Mouse (Mus musculus) forebrain, embryonic 16.5 days (tissue): ENCODE results near the gene Tssk6. TPM values are rescaled to one million over a fixed set of nuclear protein-coding genes. Genes with fewer than 3 reads are reported as not detected.
"Not testable (repeated sequence)": the region's sequence is repeated elsewhere in the genome, so short reads cannot be mapped to it uniquely, and the experiment has no call there.

ENCODE experiments used
- ATAC-seq: fragments of 200-750 bp; cut with Nextera tagmentation; 2 replicates; pipeline ENCODE4 v1.8.0; 2017; ENCODE audit warnings: mild to moderate bottlenecking, moderate library complexity
- H3K27ac ChIP-seq: fragments of 300-500 bp; sonication (generic); 2 replicates; pipeline ENCODE4 v1.5.1; 2014; ENCODE audit warnings: low read length, control low read depth
- H3K27me3 ChIP-seq: fragments of 300-500 bp; sonication (generic); replicated peaks from 2 replicates; pipeline ENCODE4 v1.6.1; 2014; ENCODE audit warnings: low read length; ENCODE audit not compliant: control insufficient read depth, insufficient read depth
- H3K36me3 ChIP-seq: fragments of 300-500 bp; sonication (generic); 2 replicates; pipeline ENCODE4 v1.6.1; 2014; ENCODE audit not compliant: control insufficient read depth, insufficient read depth
- H3K4me1 ChIP-seq: fragments of 300-500 bp; sonication (generic); replicated peaks from 2 replicates; pipeline ENCODE4 v1.6.1; 2014; ENCODE audit warnings: low read length; ENCODE audit not compliant: control insufficient read depth, insufficient read depth
- H3K4me2 ChIP-seq: fragments of 300-500 bp; sonication (generic); 2 replicates; pipeline ENCODE4 v1.6.1; 2014; ENCODE audit warnings: mild to moderate bottlenecking, low read length, control low read depth
- H3K4me3 ChIP-seq: fragments of 300-500 bp; sonication (generic); replicated peaks from 2 replicates; pipeline ENCODE4 v1.5.1; 2014; ENCODE audit warnings: mild to moderate bottlenecking, low read length, control low read depth
- H3K9ac ChIP-seq: fragments of 300-500 bp; sonication (generic); replicated peaks from 2 replicates; pipeline ENCODE4 v1.6.1; 2014; ENCODE audit warnings: low read depth, low read length, control low read depth
- H3K9me3 ChIP-seq: fragments of 300-500 bp; sonication (generic); 2 replicates; pipeline ENCODE4 v1.6.1; 2016; ENCODE audit warnings: low read length; ENCODE audit not compliant: control insufficient read depth
- WGBS: fragments of 180-500 bp; shearing (Covaris S2); extraction: QIAGEN DNeasy Blood & Tissue Kit; methylation state at CpG from one replicate; pipeline ENCODE4 v1.1.7; 2014; 5-methylcytosine and 5-hydroxymethylcytosine counted together
- polyA plus RNA-seq: library from polyadenylated mRNA; unstranded; fragments of >200 nt; fragmentation: Nextera tagmentation; extraction: Ambion mirVana; gene quantifications from 2 replicates; pipeline ENCODE4 v1.2.1, GENCODE M21; 2015

The Tssk6 gene
- polyA plus RNA-seq, 1 experiment from 2014 or later = 2.8 TPM

DNA sequence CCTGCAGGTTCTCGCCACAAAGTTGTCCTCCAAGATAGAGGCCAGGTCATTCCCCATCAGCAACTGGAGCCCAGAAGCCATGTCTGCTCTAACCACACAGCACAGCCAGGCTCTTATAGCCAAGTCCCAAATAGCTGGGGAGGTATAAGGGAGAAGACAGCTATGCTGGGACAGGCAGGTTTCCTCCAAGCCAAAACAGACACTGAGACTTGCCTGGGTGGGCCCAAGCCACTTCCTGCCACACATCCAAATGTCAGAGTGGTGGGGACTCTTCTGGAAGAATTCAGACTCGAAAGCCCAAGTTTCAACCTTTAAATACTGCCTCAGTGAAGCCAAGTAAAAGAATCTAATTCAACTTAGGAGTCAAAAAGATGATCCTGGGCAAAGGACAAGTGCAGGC lies 38.4 kb downstream of the Tssk6 start:
- Histone ChIP-seq H3K4me1 (no peaks in the 10 kb centered on the region), H3K36me3 (no peaks in the 10 kb centered on the region), H3K4me3 (no peak overlapping the region), H3K27me3 (no peaks in the 10 kb centered on the region), H3K9me3 (no peaks in the 10 kb centered on the region), H3K27ac (no peak overlapping the region), H3K9ac (no peak overlapping the region), H3K4me2 (no peak overlapping the region)
- ATAC-seq = no peak
- WGBS = 86% methylated on average over 2 of the region's 2 CpGs

GRCm38 (mm10) chr8:69942495-69942894 lies 40.5 kb downstream of the Tssk6 start:
- H3K27ac ChIP-seq, ATAC-seq, H3K4me1 ChIP-seq, H3K9ac ChIP-seq, H3K36me3 ChIP-seq, H3K4me3 ChIP-seq, H3K9me3 ChIP-seq, H3K27me3 ChIP-seq, H3K4me2 ChIP-seq: not testable (repeated sequence)
- 89% methylated on average over 2 of the region's 3 CpGs for WGBS

GRCm38 (mm10) chr8:69950300-69950699 lies 48.3 kb downstream of the Tssk6 start:
- Histone ChIP-seq H3K4me2 (no peak overlapping the region), H3K4me3 (no peak overlapping the region), H3K9me3 (no peaks in the 10 kb centered on the region), H3K4me1 (no peaks in the 10 kb centered on the region), H3K36me3 (no peaks in the 10 kb centered on the region), H3K27ac (no peak overlapping the region), H3K9ac (no peak overlapping the region), H3K27me3 (no peaks in the 10 kb centered on the region)
- WGBS = 92% methylated on average over 2 of the region's 2 CpGs
- no peak for ATAC-seq

Other genes with a start within 250 kb of the Tssk6 start
- 1.9 and 2.6 TPM in 2 replicates for gene Zfp964, start 247.7 kb upstream of the Tssk6 start, polyA plus RNA-seq
- gene Zfp869, start 191.5 kb upstream of the Tssk6 start, polyA plus RNA-seq = 33.5 and 41.5 TPM in 2 replicates
- 9.6 and 10.0 TPM in 2 replicates for gene Zfp963, start 152.2 kb upstream of the Tssk6 start, polyA plus RNA-seq
- 0.35 and 0.97 TPM in 2 replicates for gene Gm20422, start 127.3 kb upstream of the Tssk6 start, polyA plus RNA-seq
- gene Atp13a1, start 111.0 kb upstream of the Tssk6 start, polyA plus RNA-seq = 57.1 and 58.0 TPM in 2 replicates
- 48.5 and 51.0 TPM in 2 replicates for gene Zfp866, start 111.0 kb upstream of the Tssk6 start, polyA plus RNA-seq
- gene Gmip, start 93.5 kb upstream of the Tssk6 start, polyA plus RNA-seq = 40.0 and 51.7 TPM in 2 replicates
- gene Lpar2, start 79.8 kb upstream of the Tssk6 start, polyA plus RNA-seq = 0.73 and 0.84 TPM in 2 replicates
- gene Pbx4, start 69.7 kb upstream of the Tssk6 start, polyA plus RNA-seq = 47.2 and 48.0 TPM in 2 replicates
- gene Cilp2, start 14.5 kb upstream of the Tssk6 start, polyA plus RNA-seq = 4.9 and 5.0 TPM in 2 replicates
- gene Ndufa13, start 374 bp downstream of the Tssk6 start, polyA plus RNA-seq = 144 and 145 TPM in 2 replicates
- gene Yjefn3, start 528 bp downstream of the Tssk6 start, polyA plus RNA-seq = 6.7 and 10.1 TPM in 2 replicates
- 22.6 and 23.5 TPM in 2 replicates for gene Gatad2a, start 94.2 kb downstream of the Tssk6 start, polyA plus RNA-seq
- gene Mau2, start 140.6 kb downstream of the Tssk6 start, polyA plus RNA-seq = 85.6 and 93.5 TPM in 2 replicates
- gene Sugp1, start 140.6 kb downstream of the Tssk6 start, polyA plus RNA-seq = 59.2 and 67.5 TPM in 2 replicates
- 1.0 and 1.2 TPM in 2 replicates for gene Tm6sf2, start 170.7 kb downstream of the Tssk6 start, polyA plus RNA-seq
- gene Hapln4, start 181.3 kb downstream of the Tssk6 start, polyA plus RNA-seq = 0.25 and 0.63 TPM in 2 replicates
- 145 and 166 TPM in 2 replicates for gene Ncan, start 218.7 kb downstream of the Tssk6 start, polyA plus RNA-seq
- 44.0 and 44.8 TPM in 2 replicates for gene Nr2c2ap, start 229.1 kb downstream of the Tssk6 start, polyA plus RNA-seq
- gene Rfxank, start 237.0 kb downstream of the Tssk6 start, polyA plus RNA-seq = 10.5 and 14.4 TPM in 2 replicates
- gene Borcs8, start 237.3 kb downstream of the Tssk6 start, polyA plus RNA-seq = 48.1 and 60.0 TPM in 2 replicates
- gene Mef2b, start 237.5 kb downstream of the Tssk6 start, polyA plus RNA-seq = 0.34 and 0.81 TPM in 2 replicates